Mouse (Mus musculus) lung, postnatal 14 days (tissue): ENCODE data around the gene Nos1.

Experiments
- DNase-seq: peaks from one replicate; pipeline ENCODE4 v3.0.0; 2021

Nos1 gene

DNA sequence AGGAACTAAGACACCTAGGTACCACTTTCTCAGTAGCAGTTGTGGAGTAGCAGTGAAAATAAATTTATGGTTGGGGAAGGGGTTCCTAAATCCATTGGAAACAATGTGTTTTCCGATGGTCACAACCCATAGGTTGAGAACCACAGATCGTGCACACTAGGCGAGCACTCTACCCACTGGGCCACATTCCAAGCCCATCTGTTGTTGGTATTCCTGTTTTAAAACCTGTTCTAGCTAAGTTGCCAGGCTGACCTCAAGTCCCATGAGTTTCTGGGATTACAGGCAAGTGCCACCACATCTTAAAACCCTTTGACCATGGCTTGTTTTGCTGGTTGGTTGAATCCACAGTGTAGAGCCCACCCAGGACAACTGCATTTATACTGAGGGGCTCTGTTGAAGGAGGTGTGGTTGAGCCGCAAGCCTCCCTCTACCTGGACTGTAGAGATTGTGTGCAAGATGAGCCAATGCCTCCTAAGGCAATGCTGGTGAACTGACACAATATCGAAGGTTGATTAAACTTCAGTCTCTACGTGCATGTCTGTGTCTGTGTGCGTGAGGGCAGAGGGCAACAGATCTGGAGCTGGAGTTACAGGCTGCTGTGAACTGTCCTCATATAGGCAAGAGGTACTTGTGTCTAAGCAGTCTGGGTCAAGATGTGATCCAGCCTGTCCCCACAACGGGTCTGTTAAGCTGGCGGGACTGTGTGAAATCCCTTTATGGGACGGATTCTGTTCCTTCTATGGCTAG is 189.0 kb downstream of the Nos1 start:
- no peak for DNase-seq

DNA sequence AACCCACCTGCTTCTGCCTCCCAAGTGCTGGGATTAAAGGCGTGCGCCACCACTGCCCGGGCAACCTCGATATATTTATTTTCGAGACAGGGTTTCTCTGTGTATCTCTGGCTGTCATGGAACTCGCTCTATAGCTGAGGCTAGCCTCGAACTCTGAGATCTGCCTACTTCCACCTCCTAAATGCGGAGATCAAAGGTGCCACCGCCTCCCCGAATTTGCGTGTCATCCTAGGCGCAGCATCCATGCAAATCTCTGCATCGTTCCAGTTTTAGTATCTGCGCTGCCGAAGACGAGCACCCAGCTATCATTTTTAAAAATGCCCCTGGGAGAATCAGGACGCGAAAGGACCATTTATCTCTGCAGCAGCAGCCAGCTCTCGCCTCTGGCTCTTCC is 195.4 kb downstream of the Nos1 start:
- no peak for DNase-seq

DNA sequence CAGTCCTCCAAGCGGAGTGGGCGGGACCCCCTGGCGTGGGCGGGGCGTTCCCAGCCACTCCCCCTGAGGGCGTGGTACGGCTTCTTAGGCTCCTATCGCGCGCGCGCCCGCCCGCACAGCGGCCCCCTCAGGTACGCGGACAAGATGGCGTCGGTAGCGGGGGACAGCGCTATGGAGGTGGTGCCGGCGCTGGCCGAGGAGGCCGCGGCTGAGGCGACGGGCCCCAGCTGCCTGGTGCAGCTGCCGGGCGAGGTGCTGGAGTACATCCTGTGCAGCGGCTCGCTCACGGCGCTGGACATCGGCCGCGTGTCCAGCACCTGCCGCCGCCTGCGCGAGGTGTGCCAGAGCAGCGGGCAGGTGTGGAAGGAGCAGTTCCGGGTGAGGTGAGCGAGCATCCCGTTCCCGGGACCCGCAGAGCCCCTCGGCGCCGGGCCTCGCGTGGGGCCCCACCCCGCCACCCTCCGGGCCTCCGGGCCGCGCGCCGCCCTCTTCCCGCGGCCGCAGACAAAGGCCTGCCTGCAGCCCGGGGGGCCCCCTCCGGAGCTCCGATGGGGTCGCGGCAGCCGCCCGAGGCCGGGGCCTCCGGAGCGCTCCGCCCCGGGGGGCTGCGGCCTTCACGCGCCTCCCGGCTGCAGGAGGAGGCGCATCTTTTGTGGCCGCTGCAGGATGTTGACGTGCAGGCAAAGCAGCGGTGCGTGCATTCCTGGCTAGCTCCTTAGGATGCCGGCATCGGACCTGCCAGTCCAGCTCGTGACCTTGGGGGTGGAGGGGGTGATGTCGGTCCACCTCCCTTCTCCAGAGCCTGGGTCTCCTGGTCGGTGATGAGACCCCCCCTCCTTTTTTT is 196.0 kb downstream of the Nos1 start, which contains the start of gene Fbxo21:
TSS of gene Fbxo21 (plus strand) at position 74 of the 844 bp plus-strand sequence.
- DNase-seq: peak; percentile 98

DNA sequence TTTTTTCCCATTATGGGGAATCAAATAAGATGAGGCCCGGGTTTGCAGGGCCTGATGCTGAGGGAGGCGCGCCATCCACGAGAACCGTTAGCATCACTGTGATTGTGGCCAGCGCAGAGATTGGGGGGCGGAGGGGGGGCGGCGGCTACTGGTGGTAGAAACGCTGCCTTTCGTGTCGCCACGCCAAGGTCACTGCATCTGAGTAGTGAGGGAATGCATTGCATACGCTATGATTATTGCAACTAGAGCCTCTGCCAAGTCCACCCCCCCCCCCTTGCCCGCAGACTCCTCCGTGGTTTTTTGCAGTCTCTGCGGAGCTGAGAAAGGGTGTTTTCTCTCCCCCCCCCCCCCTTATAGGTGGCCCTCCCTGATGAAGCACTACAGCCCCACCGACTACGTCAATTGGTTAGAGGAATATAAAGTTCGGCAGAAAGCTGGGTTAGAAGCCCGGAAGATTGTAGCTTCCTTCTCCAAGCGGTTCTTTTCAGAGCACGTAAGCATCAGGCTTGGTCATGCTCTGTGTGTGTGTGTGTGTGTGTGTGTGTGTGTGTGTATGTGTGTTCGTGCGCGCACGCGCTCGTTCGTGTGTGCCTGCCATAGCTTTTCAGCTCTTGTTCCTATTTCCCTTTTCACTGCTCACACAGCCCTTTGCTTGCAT is 196.8 kb downstream of the Nos1 start:
- DNase-seq: no peak

DNA sequence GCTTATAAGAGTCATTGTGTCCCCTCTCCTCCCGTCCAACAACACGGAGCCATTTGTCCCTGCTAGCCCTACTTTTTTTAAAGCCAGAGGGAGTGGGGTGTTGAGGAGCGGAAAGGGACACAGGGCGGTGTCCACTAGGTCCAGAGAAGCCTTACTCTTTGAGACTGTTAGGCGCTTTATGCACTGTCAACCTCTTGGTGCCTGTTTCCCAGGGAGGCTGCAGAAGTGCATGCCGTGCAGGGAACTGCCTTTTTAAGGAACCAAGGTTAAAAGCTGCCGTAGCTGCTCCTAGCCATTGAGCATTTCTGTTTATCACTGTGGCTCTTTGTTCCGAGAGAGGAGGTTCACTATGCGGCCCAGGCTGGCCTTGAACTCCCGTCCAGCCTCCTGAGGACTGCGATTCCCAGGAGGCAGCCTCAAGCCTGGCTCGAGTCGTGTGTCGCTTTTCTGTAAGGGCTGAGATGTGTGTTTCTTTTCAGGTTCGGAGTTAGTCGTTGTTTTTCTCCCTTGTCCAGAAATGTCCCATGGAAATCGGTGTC is 197.4 kb downstream of the Nos1 start:
- no peak for DNase-seq

DNA sequence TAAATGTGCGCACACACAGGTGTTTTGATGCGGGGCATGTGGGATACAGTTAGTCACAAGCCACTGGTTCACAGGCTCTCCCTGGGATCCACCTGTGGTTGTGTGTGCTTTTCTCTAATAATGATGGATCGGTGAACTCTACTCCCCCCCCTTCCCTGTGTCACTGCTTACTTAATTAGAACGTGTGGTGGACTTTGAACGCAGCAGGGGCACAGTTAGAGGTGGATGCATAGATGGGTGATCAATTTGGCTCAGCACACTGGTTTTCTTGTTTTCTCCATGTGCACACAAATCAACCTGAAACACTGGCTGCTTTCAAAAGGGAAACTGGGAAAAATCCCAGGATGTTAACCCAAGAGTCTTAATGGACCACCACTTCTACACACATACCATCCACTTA is 198.2 kb downstream of the Nos1 start:
- DNase-seq: no peak

DNA sequence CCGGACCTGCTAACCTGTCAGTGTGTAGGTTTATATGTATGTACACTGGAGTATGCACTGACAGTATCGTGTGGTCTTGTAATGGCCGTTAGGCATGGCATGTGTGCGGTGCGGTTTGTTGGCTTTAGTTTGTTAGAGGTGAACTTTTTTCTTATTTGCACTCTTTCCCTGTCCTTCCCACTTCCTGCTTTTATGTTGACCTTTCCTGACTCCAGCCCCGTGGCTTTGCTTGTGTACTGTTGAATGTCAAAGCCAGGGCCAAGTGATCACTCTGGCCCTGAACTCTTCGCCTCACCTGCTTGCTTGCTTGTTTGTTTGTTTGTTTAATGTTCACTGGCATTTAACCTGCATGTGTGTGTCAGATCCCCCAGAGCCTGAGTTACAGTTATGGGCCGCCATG is 200.1 kb downstream of the Nos1 start:
- DNase-seq: no peak

DNA sequence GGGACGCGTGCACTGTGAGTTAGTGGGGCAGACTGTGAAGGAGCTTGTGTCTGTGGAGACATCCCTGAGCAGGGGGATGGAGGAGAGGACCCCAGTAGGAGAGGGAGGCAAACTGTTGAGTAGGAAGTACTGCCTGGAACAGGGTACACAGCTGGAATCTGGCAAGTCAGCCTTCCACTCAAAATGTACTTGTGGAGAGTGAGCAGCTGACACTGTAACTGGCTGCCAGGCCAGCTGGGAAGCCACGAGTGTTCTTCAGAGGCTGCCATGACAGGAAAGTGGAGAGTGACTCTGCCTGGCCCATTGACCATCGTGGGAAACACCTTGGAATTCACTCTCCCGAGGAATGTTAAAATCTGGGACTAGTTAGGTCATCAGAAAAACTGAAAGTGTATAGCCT is 201.1 kb downstream of the Nos1 start:
- no peak for DNase-seq

DNA sequence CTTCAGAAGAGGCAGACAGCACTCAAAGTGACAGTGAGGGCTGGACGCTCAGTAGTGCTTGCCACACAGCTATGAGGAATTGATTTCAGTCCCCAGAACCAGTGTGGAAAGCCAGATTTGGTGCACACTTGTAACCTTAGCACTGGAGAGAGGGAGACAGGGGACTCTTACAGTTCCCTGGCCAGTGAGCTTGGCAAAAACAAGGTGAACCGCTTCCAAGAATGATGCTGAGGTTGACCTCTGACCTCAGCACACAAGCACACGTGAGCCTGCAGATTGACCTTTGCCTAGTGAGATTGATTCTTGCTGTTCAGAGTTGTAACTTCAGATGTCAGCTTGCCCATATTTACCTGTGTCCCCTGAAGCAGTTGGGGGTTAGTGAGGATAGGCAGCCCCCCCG is 205.5 kb downstream of the Nos1 start:
- no peak for DNase-seq

DNA sequence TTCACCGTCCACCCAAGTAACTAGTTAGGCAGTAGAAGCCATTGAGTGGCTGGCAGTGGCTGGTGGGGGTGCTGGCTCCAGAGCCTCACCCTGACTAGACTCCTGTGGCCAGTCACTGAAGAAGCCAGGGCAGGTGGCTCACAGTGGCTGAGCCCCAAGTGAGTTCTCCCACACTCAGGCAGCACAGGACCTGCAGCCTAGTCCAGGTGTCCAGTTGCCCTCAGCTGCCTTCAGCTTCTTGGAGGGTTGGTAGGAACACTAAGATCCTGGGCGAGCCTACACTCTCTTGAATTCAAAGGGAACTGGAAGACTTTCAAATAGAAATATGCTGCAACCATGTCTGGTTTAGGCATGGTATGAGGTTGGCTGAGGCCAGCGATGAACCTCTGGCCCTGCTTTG is 207.1 kb downstream of the Nos1 start:
- DNase-seq: no peak

DNA sequence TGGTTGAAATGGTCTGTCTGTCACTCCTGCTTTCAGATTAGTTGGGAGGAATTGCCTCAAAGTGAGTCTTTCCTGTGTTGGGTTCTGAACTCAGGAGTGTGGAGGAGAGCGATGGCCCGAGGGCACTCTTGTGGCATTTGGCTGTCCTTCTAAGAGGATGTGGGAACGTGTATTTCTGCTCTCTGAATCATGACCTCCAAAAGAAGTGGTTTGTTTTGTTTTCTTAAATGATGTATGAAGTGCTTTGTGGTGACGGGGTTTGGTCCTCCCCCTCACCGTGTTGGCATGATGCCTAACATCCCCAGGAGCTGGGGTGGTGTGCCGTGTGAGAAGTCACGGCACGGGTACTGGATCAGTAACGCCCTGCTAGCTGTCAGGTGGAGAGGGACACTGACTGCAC is 207.5 kb downstream of the Nos1 start:
- no peak for DNase-seq

DNA sequence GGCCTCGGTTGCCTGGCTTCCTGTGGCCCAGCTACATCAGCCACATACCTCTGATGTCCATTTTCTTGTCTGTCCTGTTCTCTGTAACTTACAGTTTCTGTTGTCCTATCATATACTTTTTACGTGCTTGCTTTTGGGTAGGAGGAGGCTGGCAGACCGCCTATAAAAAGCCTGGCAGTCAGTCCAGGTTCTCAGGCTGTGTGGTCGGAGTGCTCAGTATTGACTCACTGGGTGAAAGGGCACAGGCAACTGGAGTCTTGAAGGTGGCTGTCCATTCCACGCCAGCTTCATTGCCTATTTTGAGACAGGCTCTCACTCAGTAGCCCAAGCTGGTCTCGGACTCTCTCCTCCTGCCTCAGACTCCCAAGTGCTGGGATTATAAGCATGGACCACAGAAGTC is 208.9 kb downstream of the Nos1 start:
- no peak for DNase-seq

DNA sequence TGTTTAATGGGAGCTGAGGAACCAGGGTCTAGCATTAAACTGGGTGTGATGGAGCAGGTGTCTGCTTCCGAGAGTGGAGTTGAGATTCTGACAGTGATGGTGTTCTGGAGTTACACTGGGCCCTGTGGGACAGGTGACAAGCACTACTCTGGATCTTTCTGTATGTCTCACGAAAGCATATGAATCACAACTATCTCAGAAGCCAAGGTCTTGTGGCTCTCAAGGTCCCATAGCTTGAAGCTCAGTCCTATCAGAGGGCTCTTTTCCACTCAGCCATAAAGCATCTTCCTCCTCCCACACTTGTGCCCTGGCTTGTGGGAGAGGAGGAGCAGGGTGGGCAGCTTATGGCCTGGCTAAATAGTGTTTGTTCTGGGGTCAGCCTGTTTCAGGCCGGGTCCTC is 210.1 kb downstream of the Nos1 start:
- DNase-seq: no peak

DNA sequence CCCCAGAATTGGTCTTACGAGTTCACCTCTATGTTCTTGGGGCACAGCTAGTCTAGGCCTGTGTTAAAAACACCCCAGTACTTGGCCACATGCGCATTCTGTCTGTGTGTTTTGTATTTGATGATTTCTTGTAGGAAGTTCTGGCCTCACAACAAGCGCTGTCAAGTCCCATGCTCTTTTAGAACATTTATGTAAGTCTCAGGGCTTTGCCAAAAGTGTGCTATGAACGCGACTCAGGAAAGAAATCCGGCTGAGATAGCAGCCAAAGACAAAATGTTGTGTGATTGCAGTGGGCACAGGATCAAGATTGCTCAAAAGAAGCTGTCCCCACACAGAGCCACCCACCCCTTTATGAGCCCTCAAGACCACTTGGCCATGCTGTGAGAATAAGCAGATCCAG is 212.7 kb downstream of the Nos1 start:
- DNase-seq: peak; percentile 11

DNA sequence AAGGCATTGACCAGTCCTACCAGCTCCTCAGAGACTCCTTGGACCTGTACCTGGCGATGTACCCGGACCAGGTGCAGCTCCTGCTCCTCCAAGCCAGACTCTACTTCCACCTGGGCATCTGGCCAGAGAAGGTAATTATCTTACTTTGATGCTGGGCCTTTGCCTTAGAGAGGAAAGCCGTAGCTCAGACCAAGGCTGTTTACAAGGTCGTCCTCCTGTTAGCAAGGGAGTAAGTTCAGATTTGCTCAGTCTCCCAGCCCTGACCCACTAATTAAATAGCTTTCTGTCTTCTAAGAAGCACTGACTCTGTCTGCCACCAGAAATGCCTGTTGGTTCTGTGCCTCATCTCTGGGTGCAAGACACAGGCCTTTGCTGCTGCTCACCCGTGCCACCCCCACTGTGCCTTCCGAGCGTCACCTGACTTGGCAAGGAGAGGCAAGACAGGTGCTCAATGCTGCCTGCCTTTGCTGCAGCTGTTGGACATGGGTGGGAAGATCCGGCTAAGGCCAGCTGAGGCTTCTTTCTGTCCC is 214.6 kb downstream of the Nos1 start:
- no peak for DNase-seq

DNA sequence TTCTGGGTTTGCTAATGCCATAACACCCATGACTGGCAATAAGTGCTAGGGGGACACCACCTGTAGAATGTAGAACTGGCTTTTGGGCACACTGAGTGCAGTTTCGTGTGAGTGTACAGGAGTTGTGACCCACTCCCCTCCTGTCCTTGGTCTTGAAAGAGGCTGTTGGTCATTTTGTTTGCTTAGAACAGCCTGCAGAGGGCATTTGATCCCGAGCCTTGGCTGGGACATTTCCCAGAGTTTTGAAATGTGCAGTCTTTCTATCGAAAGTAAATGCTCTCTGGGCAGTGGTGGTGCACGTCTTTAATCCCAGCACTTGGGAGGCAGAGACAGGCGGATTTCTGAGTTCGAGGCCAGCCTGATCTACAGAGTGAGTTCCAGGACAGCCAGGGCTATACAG is 215.1 kb downstream of the Nos1 start:
- no peak for DNase-seq

DNA sequence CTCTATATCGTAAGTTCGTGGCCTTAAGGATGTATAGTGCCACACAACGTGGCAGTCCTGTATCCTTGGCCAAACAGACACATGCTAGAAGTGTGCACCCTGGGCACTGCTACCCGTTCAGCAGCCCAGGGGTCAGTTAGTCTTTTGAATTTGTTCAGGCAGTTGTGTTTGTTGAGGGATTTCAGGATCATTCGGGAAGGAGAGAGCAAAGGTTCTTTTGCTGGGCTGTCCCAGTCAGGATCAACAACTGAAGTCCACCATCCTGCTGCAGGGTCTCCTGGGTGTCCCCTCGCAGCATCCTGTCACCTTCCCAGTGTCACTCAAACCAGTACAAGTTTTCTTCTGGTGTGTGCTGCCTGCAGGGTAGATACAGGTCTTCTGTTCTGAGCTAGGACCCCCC is 215.7 kb downstream of the Nos1 start:
- DNase-seq: no peak

DNA sequence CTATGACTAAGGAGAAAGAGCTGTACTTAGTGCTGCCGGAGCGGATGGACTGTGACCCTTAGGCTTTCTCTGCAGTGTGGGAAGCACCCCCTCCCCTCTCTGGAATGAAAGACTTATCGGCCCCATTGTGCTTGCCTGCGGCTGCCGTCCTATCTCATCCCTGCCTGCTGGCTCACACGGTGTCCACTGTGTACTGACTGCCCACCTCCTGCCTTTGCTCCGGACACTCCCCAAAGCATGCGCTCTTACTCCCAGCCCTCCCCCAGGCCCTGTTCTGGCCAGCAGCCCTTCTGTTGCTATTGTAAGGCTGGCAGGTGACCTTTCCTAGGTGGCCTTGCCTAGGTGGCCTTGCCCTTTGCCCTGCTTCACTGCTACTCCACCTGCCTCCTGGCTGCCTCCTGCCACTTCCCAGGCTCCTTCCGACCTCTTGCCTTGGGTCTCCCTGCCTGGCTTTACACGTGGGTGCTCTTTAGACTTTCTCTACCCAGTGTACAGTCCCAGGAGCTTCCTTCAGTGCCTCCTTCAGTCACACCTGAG is 216.7 kb downstream of the Nos1 start:
- DNase-seq: no peak

DNA sequence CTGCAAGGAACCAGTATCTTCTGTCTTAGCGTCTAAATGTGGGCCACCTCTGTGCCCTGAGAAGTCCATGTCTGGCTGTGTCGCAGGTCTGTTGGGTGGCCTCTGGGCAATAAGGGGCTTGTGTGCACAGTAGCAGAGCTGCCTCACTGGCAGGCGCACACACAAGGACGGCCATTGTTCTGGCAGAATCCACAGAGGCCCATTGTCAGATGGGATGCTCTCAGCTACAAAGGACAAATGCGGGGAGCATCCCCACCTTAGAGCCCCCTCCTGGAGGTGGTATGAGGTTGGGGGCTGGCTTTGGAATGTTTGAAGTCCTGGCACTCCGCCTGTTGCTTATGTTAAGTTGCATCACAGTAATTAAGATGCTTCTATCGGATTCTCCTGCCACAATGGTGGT is 218.2 kb downstream of the Nos1 start:
- DNase-seq: no peak

DNA sequence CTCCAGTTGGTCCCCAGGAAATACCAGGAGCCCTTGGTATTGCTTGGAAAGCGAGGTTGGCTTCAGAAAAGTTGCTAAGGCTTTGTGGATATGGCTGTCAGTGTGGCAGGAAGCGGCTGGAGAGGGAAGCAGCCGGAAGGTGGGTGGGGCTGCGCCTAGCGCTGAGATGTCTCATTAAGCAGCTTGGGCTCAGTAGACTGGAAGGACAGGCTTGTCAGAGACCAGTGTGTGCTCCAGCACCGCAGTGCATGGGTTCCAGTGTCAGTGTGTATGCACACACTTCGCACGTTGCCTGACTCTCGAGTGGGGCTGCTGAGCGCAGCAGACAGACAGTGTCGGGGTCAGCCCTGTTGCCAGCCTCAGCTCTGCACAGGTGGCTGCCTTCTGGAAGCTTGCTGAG is 218.8 kb downstream of the Nos1 start:
- DNase-seq: no peak

DNA sequence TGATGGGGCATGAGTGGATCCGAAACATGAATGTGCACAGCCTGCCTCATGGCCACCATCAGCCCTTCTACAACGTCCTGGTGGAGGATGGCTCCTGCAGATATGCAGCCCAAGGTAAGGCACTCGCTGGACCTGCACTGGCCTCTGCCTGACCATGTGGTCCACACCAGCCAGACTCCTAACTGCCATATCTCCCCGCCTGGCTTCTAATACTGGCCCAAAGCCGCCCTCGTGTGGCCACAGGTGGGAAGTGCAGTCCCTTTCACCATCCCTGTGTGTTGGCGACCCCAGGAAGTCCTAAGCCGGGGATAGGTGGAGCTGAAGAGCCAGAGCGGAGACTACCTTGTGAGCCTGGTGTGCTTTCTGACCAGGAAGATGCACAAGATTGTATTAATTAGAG is 221.2 kb downstream of the Nos1 start:
- peak; percentile 71 for DNase-seq

DNA sequence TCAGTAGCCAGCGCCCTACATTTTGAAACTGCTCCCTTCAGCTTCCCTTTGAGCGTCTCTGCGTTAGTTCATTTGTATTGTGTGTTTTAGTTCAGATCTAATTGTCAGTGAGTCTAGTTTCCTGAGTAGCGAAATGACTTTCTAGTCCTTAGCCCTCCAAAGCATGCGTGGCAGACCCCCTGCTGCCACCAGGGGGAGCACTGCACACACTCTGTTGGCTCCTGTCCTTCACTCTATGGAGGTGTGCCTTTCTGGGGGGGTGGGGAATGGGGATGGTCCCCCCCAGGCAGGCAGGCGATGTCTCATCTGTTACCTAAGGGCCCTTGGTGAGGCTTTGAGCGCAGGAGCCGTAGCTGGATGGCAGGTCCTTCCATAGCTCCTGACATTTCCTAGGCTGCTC is 223.8 kb downstream of the Nos1 start:
- peak; percentile 60 for DNase-seq

DNA sequence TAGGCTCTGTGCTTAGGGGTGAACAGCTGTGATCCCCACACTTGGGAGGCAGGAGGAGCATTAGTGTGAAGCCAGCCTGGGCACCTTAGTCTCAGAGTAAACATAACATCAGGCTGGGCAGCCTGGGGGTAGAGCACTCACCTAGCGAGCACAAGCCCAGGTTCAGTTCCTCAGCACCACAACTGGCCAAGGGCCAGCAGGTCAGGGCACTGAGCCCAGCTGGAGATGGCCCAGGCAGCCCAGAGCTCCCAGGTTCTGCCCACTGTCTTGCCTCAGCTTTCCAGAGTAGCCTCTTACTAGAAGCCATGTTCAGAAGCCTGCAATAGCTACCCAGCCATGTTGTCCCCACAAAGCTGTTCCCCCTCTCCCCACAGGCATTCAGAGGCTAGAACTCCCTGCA is 224.9 kb downstream of the Nos1 start:
- no peak for DNase-seq
